Mouse (Mus musculus): ENCODE measurements around the gene Tnfsfm13. TPM values are rescaled to one million over a fixed set of nuclear protein-coding genes. Genes with fewer than 3 reads are reported as not detected.

Gene Tnfsfm13
- total and polyA plus RNA-seq, 3 experiments = 0.08 TPM; not detected in 2

GRCm38 (mm10) chr11:69662213-69662966 is 33.5 kb downstream of the Tnfsfm13 start, which contains the start of gene Mpdu1 (continued):
- TF ChIP-seq UBTF (IDR thresholded peaks at IDR 0.05; ENCODE audit: low read depth, low read length) (0 out of 2 replicates have a peak, but pooled peaks have one; percentile 42), MYC (IDR thresholded peaks at IDR 0.05; ENCODE audit: low read depth, low read length) (peak; percentile 94), MEF2A (IDR thresholded peaks at IDR 0.05; ENCODE audit: borderline replicate concordance, low read depth, low read length) (peak; percentile 74; the same call in 1 of the 2 replicates), ETS1 (conservative IDR thresholded peaks at IDR 0.05; ENCODE audit: low read depth, low read length) (peak; percentile 54; the same call in 1 of the 2 replicates)

GRCm38 (mm10) chr11:69661221-69661881 is 34.5 kb downstream of the Tnfsfm13 start:
- in situ Hi-C loops (cut with MboI; ENCODE audit: low pct_ligation_motif_present, low pct_unique_long_range_greater_than_20kb, low sequenced_read_pairs) = no loop called here
- Histone ChIP-seq H3K4me1 (ENCODE audit: control insufficient read depth in 1 of 2, insufficient read depth in 2 of 2) (peaks cover 14 to 71% of the 10 kb centered on the region in 2 experiments), H3K36me3 (replicated peaks in 1 of 2; ENCODE audit: control insufficient read depth in 1 of 2, insufficient read depth in 1 of 2, low read length in 1 of 2) (peaks cover 36 to 56% of the 10 kb centered on the region in 2 experiments)

GRCm38 (mm10) chr11:69657462-69657881 is 38.4 kb downstream of the Tnfsfm13 start:
- H3K4me2 ChIP-seq (ENCODE audit: insufficient read depth, low read depth, poor library complexity, severe bottlenecking) = no peak overlapping the region
- peaks cover 21% of the 10 kb centered on the region for H3K79me2 ChIP-seq (replicated peaks; ENCODE audit: control insufficient read depth, extremely low read depth, insufficient read depth, poor library complexity, severe bottlenecking)
- no peak overlapping the region for H3K4me3 ChIP-seq (replicated peaks in 1 of 3; ENCODE audit: low read depth in 2 of 3, low read length in 2 of 3, poor library complexity in 1 of 3)
- no peak for DNase-seq (ENCODE audit: extremely low read depth)
- H3K27me3 ChIP-seq (replicated peaks) = no peaks in the 10 kb centered on the region
- peaks cover 53 to 69% of the 10 kb centered on the region in 2 experiments for H3K36me3 ChIP-seq (replicated peaks in 1 of 2; ENCODE audit: control insufficient read depth in 1 of 2, insufficient read depth in 1 of 2, low read length in 1 of 2)
- H3K4me1 ChIP-seq (ENCODE audit: control insufficient read depth in 1 of 2, insufficient read depth in 2 of 2) = peaks cover 0 to 78% of the 10 kb centered on the region in 2 experiments; a peak in 2 of 4 replicates
- in situ Hi-C loops (cut with MboI; ENCODE audit: low pct_ligation_motif_present, low pct_unique_long_range_greater_than_20kb, low sequenced_read_pairs) (no loop called here), dilution Hi-C loops (cut with MboI; ENCODE audit: extremely low pct_ligation_motif_present, extremely low pct_unique_long_range_greater_than_20kb, low sequenced_read_pairs) (no loop called here)
- TF ChIP-seq EP300 (IDR thresholded peaks at IDR 0.05; ENCODE audit: low read length) (no peak), ZC3H11A (IDR thresholded peaks at IDR 0.05; ENCODE audit: low read depth, low read length) (no peak), CHD1 (IDR thresholded peaks at IDR 0.05; ENCODE audit: low read depth, low read length) (no peak), RCOR1 (conservative IDR thresholded peaks at IDR 0.05; ENCODE audit: low read depth, low read length) (no peak), MAZ (IDR thresholded peaks at IDR 0.05; ENCODE audit: low read depth, low read length) (no peak), ELF1 (IDR thresholded peaks at IDR 0.05; ENCODE audit: low read depth, low read length) (no peak), POLR2AphosphoS2 (IDR thresholded peaks at IDR 0.05; ENCODE audit: low read depth, low read length) (no peak), HCFC1 (IDR thresholded peaks at IDR 0.05; ENCODE audit: low read depth, low read length) (no peak), ZNF384 (IDR thresholded peaks at IDR 0.05; ENCODE audit: low read depth, low read length) (no peak)
- no peaks in the 10 kb centered on the region for H3K9me3 ChIP-seq (replicated peaks; ENCODE audit: low read length)
- H3K27ac ChIP-seq (ENCODE audit: insufficient read depth, low read depth) = no peak overlapping the region
- no peak overlapping the region for H3K9ac ChIP-seq (ENCODE audit: insufficient read depth, low read depth)

More at GRCm38 (mm10) chr11:69661221-69661881, 34.5 kb downstream of the Tnfsfm13 start:
- peak overlapping the region; percentile 48 to 70 (median 66) for H3K4me3 ChIP-seq (replicated peaks in 1 of 3; ENCODE audit: low read depth in 2 of 3, low read length in 2 of 3, poor library complexity in 1 of 3)
- H3K27ac ChIP-seq (ENCODE audit: insufficient read depth, low read depth) = no peak overlapping the region
- TF ChIP-seq POLR2AphosphoS2 (IDR thresholded peaks at IDR 0.05; ENCODE audit: low read depth, low read length) (no peak), CTCF (conservative IDR thresholded peaks at IDR 0.05 in 1 of 2, IDR thresholded peaks at IDR 0.05 in 1 of 2; ENCODE audit: low read depth in 2 of 2, low read length in 2 of 2) (peak in 1 of 2 experiments; percentile 27; a peak in 1 of 4 replicates)
- dilution Hi-C loops (cut with MboI; ENCODE audit: extremely low pct_ligation_motif_present, extremely low pct_unique_long_range_greater_than_20kb, low sequenced_read_pairs) = no loop called here
- DNase-seq (ENCODE audit: extremely low read depth) = no peak
- H3K27me3 ChIP-seq (replicated peaks) = no peaks in the 10 kb centered on the region
- H3K79me2 ChIP-seq (replicated peaks; ENCODE audit: control insufficient read depth, extremely low read depth, insufficient read depth, poor library complexity, severe bottlenecking) = peaks cover 27% of the 10 kb centered on the region
- H3K4me2 ChIP-seq (ENCODE audit: insufficient read depth, low read depth, poor library complexity, severe bottlenecking) = peak overlapping the region; percentile 52
- H3K9ac ChIP-seq (ENCODE audit: insufficient read depth, low read depth) = peak overlapping the region; percentile 97
- no peaks in the 10 kb centered on the region for H3K9me3 ChIP-seq (replicated peaks; ENCODE audit: low read length)

Data from CH12.LX (cell line).